Mouse (Mus musculus) hindbrain, postnatal 0 days (tissue): ENCODE measurements around the gene Oxct1. TPM values are rescaled to one million over a fixed set of nuclear protein-coding genes. Genes with fewer than 3 reads are reported as not detected.
A peak's percentile ranks its signal among the peaks of the same experiment; 100 is the strongest.

ENCODE experiments used
- ATAC-seq: fragments of 200-750 bp; cut with Nextera tagmentation; 2 replicates; pipeline ENCODE4 v1.8.0; 2017; ENCODE audit warnings: mild to moderate bottlenecking, moderate TSS enrichment, moderate library complexity
- DNase-seq: peaks from one replicate; pipeline ENCODE4 v3.0.0-alpha.2; 2015; ENCODE audit warnings: low spot score
- H3K27ac ChIP-seq: fragments of 300-500 bp; sonication (generic); 2 replicates; pipeline ENCODE4 v1.5.1; 2014; ENCODE audit warnings: mild to moderate bottlenecking
- H3K27me3 ChIP-seq: fragments of 300-500 bp; sonication (generic); 2 replicates; pipeline ENCODE4 v1.6.1; 2014; ENCODE audit warnings: low read length, mixed read lengths; ENCODE audit not compliant: insufficient read depth
- H3K36me3 ChIP-seq: fragments of 300-500 bp; sonication (generic); 2 replicates; pipeline ENCODE4 v1.6.1; 2014; ENCODE audit warnings: low read length, mixed read lengths; ENCODE audit not compliant: insufficient read depth
- H3K4me1 ChIP-seq: fragments of 300-500 bp; sonication (generic); 2 replicates; pipeline ENCODE4 v1.6.1; 2014; ENCODE audit warnings: antibody characterized with exemption, low read length, mixed read lengths; ENCODE audit not compliant: insufficient read depth
- H3K4me2 ChIP-seq: fragments of 300-500 bp; sonication (generic); 2 replicates; pipeline ENCODE4 v1.6.1; 2014; ENCODE audit warnings: low read depth, mild to moderate bottlenecking, low read length, moderate library complexity, mixed read lengths
- H3K4me3 ChIP-seq: fragments of 300-500 bp; sonication (generic); 2 replicates; pipeline ENCODE4 v1.5.1; 2014; ENCODE audit warnings: low read length
- H3K9ac ChIP-seq: fragments of 300-500 bp; sonication (generic); replicated peaks from 2 replicates; pipeline ENCODE4 v1.6.1; 2014; ENCODE audit warnings: mild to moderate bottlenecking, low read length, moderate library complexity, mixed read lengths
- H3K9me3 ChIP-seq: fragments of 300-500 bp; sonication (generic); 2 replicates; pipeline ENCODE4 v1.6.1; 2016; ENCODE audit warnings: low read length, mixed read lengths
- CTCF ChIP-seq: IDR thresholded peaks from 2 replicates; pipeline ENCODE4 v1.5.1; 2016; ENCODE audit warnings: antibody characterized with exemption, control low read depth, low read depth
- WGBS: fragments of 180-500 bp; shearing (Covaris S2); extraction: QIAGEN DNeasy Blood & Tissue Kit; methylation state at CpG from one replicate; pipeline ENCODE4 v1.1.7; 2014; 5-methylcytosine and 5-hydroxymethylcytosine counted together
- polyA plus RNA-seq: library from polyadenylated mRNA; unstranded; fragments of >200 nt; fragmentation: Nextera tagmentation; extraction: Ambion mirVana; gene quantifications from 2 replicates; pipeline ENCODE4 v1.2.1, GENCODE M21; 2015
- total RNA-seq: library from RNA; depleted of rRNA; stranded (reverse); fragments of >200 nt; gene quantifications from 2 replicates; pipeline ENCODE4 v1.2.3, GENCODE M21; 2014

The Oxct1 gene
- total and polyA plus RNA-seq, 2 experiments from 2014 or later, result 226 to 457 TPM

GRCm38 (mm10) chr15:4063574-4063973 is 37.4 kb downstream of the Oxct1 start:
- 95% methylated on average over 5 of the region's 5 CpGs for WGBS

DNA sequence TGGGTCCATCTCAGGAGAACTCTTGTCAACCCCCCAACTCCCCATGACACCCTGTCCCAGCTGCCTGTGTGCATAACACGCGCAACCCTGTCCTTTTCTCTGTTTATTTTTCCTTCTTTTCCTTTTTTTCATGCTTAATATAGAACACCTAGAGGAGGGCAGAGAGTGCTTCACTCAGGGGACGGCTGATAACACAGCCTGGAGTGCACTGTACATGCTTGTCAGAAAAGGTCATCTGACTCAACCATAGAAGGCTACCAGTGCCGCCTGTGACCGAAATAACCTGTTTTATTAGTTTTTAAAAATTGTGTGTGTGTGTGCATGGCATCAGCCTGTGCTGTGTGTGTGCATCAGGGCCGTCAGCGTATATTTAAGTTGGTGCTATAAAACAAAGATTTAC is 37.8 kb downstream of the Oxct1 start:
- Histone ChIP-seq H3K27me3 (no peaks in the 10 kb centered on the region), H3K4me1 (no peaks in the 10 kb centered on the region), H3K9ac (no peak overlapping the region), H3K27ac (no peak overlapping the region), H3K4me2 (no peak overlapping the region), H3K36me3 (peaks cover 37% of the 10 kb centered on the region), H3K9me3 (no peaks in the 10 kb centered on the region), H3K4me3 (no peak overlapping the region)
- WGBS, result 92% methylated on average over 7 of the region's 7 CpGs
- DNase-seq, result no peak
- TF ChIP-seq CTCF, result no peak
- ATAC-seq, result no peak

More at GRCm38 (mm10) chr15:4063574-4063973, 37.4 kb downstream of the Oxct1 start:
- Histone ChIP-seq H3K36me3 (peaks cover 38% of the 10 kb centered on the region), H3K9ac (no peak overlapping the region), H3K4me1 (no peaks in the 10 kb centered on the region), H3K9me3 (no peaks in the 10 kb centered on the region), H3K27me3 (no peaks in the 10 kb centered on the region), H3K27ac (no peak overlapping the region), H3K4me2 (no peak overlapping the region), H3K4me3 (no peak overlapping the region)
- no peak for TF ChIP-seq CTCF
- ATAC-seq (no peak), DNase-seq (no peak)

DNA sequence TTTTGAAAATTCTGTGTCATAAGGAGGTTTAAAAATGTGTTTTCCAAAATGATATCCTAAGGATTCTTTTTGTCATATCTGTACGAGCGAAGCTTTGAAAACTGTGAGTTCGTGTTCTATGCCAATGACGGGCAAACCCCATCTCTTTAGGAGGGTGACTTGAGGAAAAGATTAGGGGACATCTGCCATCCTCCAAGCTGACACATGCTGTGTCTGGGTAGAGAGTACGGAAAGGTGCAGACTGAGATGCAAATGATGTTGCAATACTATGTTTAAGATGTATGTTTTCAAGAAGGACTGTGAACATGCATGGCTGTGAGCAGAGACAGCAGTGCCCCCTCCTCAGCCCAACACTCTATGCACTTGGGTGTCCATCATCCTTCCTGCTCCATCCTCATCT is 38.5 kb downstream of the Oxct1 start:
- ATAC-seq (no peak), DNase-seq (no peak)
- Histone ChIP-seq H3K9me3 (no peaks in the 10 kb centered on the region), H3K27ac (no peak overlapping the region), H3K9ac (no peak overlapping the region), H3K4me2 (no peak overlapping the region), H3K4me3 (no peak overlapping the region), H3K27me3 (no peaks in the 10 kb centered on the region), H3K36me3 (peaks cover 30% of the 10 kb centered on the region), H3K4me1 (no peaks in the 10 kb centered on the region)
- TF ChIP-seq CTCF, result no peak
- 85% methylated on average over 5 of the region's 5 CpGs for WGBS

DNA sequence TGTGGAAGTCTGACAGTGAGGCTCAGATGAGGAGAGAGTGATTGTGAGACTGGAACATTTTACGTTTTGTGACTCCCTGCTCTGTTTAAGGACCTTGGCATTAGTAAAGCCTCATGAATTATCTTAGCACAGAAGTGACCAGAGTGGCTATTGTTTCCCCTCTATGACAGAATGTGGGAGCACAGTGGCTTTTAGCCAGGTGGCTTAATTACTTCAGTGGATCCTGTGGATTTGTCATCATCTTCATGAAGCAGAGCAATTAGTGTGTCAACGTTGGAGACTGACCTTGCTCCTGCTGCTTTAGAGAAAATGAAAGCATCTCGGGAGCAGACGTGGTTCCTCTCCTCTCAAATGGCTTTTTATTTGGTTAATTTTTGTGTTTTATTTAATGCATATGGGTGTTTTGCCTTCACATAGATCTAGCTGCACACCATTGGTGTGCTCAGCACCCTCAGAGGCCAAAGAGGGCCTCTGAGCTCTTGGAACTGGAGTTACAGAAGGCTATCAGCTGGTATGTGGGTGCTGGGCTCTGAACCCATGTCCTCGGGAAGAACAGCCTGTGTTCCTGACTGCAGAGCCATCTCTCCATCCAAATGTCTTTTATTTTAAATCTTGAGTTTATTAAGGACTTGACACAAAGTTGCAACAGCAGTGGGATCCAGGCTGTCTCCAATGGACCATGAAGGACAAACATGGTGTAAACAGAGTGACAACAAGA is 41.2 kb downstream of the Oxct1 start:
- DNase-seq (peak; percentile 64), ATAC-seq (peak; percentile 78)
- 54% methylated on average over 5 of the region's 5 CpGs for WGBS
- no peak overlapping the region for H3K4me3 ChIP-seq
- H3K36me3 ChIP-seq, result peaks cover 17% of the 10 kb centered on the region
- no peak for TF ChIP-seq CTCF
- H3K27ac ChIP-seq, result peak overlapping the region; percentile 64; the same call in 1 of the 2 replicates
- no peak overlapping the region for H3K4me2 ChIP-seq
- H3K27me3 ChIP-seq, result no peaks in the 10 kb centered on the region
- no peaks in the 10 kb centered on the region for H3K9me3 ChIP-seq
- no peaks in the 10 kb centered on the region for H3K4me1 ChIP-seq
- H3K9ac ChIP-seq, result no peak overlapping the region

GRCm38 (mm10) chr15:4077978-4078377 is 51.8 kb downstream of the Oxct1 start:
- Histone ChIP-seq H3K27me3 (no peaks in the 10 kb centered on the region), H3K4me1 (no peaks in the 10 kb centered on the region), H3K9me3 (no peaks in the 10 kb centered on the region), H3K4me2 (no peak overlapping the region), H3K36me3 (no peaks in the 10 kb centered on the region), H3K27ac (no peak overlapping the region), H3K9ac (no peak overlapping the region), H3K4me3 (no peak overlapping the region)
- 82% methylated on average over 4 of the region's 4 CpGs for WGBS
- TF ChIP-seq CTCF, result no peak
- ATAC-seq (no peak), DNase-seq (no peak)

- ATAC-seq (no peak), DNase-seq (no peak)
- no peaks in the 10 kb centered on the region for H3K4me1 ChIP-seq
- H3K27ac ChIP-seq, result no peak overlapping the region
- H3K9me3 ChIP-seq, result no peaks in the 10 kb centered on the region
- no peak overlapping the region for H3K4me3 ChIP-seq
- H3K4me2 ChIP-seq, result no peak overlapping the region
- H3K9ac ChIP-seq, result no peak overlapping the region
- H3K27me3 ChIP-seq, result no peaks in the 10 kb centered on the region
- H3K36me3 ChIP-seq, result no peaks in the 10 kb centered on the region
- WGBS, result 92% methylated on average over 5 of the region's 5 CpGs
- TF ChIP-seq CTCF, result no peak
Observed at GRCm38 (mm10) chr15:4078785-4079184, 52.6 kb downstream of the Oxct1 start.

DNA sequence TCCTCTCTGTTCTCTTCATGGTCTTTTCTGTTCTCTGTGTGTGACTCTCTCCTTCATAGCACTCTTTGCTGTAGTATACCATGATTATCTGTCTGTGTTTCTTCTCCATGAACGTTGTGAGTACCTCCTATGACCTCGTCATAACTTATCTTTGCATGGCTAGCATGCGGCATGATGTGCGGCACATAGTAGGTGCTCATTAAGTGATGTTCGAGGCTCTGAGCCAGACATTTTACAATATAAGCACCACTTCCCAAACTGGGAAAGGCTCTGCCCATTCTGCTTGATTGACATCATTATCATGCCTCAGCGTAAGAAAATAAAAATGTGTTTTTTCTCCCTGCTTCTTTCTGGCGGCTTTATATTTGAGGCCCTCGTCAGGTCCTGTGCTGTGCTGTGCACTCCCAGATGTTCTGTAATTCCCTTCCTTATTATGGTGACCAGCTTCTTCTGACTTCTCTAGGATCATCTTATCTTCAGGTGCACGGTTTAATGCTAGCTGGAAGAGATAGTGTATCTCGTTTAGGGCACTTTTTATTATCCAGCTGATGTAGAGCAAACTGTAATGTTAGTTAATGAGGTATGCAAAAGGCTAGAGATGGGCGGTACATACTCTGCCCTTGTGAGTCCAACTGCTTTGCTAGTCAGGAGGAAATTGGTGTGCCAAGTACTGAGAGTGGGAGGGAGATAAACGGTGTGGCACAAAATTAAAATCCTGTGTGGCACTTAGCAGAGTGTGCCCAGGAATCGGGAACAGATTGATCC is 53.4 kb downstream of the Oxct1 start:
- H3K9me3 ChIP-seq, result no peaks in the 10 kb centered on the region
- H3K27ac ChIP-seq, result no peak overlapping the region
- no peaks in the 10 kb centered on the region for H3K4me1 ChIP-seq
- no peak for TF ChIP-seq CTCF
- DNase-seq, result no peak
- H3K4me2 ChIP-seq, result no peak overlapping the region
- no peak overlapping the region for H3K4me3 ChIP-seq
- H3K36me3 ChIP-seq, result no peaks in the 10 kb centered on the region
- no peak for ATAC-seq
- H3K27me3 ChIP-seq, result no peaks in the 10 kb centered on the region
- H3K9ac ChIP-seq, result no peak overlapping the region
- 87% methylated on average over 13 of the region's 13 CpGs for WGBS
